Mouse (Mus musculus): Measurements from ENCODE around the gene Cct5. TPM values are rescaled to one million over a fixed set of nuclear protein-coding genes. Genes with fewer than 3 reads are reported as not detected.

Gene Cct5
- polyA plus RNA-seq, 1 experiment, result 619 TPM

DNA sequence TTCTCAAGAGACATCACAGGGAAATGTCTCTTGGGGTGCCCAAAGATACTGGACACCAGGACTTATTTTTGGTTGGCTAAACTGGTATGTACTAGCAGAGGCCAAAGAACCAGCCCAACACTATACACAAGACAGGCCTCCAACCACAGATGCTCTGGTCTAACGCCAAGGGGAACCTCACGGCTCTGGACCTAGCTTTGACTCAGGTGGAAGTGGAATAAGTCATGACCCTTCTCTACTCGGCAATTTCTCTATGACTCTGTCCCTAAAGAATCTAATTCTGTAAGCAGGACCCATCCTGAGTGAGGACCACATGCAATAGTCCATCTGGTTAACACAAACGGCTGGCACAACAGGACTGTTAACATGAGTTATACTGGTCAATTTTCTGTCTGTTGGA lies 1.8 kb downstream of the Cct5 start:
- TF ChIP-seq MYOD1 (IDR thresholded peaks at IDR 0.05; ENCODE audit: control insufficient read depth, insufficient read length, low read depth) (no peak), FOSL1 (IDR thresholded peaks at IDR 0.05; ENCODE audit: insufficient read depth, low read length, poor library complexity, severe bottlenecking) (no peak), MYOG (IDR thresholded peaks at IDR 0.05; ENCODE audit: control insufficient read depth, extremely low read depth, insufficient read length) (no peak), CEBPB (IDR thresholded peaks at IDR 0.05; ENCODE audit: low read depth) (no peak), CTCF (IDR thresholded peaks at IDR 0.05; ENCODE audit: control insufficient read depth, insufficient read depth, insufficient read length) (no peak), USF1 (IDR thresholded peaks at IDR 0.05; ENCODE audit: low read depth) (no peak), MAX (IDR thresholded peaks at IDR 0.05) (no peak)
- peaks cover 65% of the 10 kb centered on the region for H3K79me3 ChIP-seq (ENCODE audit: low read depth)
- H3K4me3 ChIP-seq (ENCODE audit: insufficient read depth, poor library complexity, severe bottlenecking), result peak overlapping the region; percentile 99
- H3K36me3 ChIP-seq (ENCODE audit: control insufficient read depth, insufficient read depth), result peaks cover 46% of the 10 kb centered on the region
- H3K27me3 ChIP-seq (ENCODE audit: control insufficient read depth, insufficient read depth, insufficient read length), result no peaks in the 10 kb centered on the region
- H3K79me2 ChIP-seq (ENCODE audit: control insufficient read depth, insufficient read depth), result peaks cover 92% of the 10 kb centered on the region
- no peak overlapping the region for H3ac ChIP-seq (ENCODE audit: control insufficient read depth, insufficient read length, low read depth)

DNA sequence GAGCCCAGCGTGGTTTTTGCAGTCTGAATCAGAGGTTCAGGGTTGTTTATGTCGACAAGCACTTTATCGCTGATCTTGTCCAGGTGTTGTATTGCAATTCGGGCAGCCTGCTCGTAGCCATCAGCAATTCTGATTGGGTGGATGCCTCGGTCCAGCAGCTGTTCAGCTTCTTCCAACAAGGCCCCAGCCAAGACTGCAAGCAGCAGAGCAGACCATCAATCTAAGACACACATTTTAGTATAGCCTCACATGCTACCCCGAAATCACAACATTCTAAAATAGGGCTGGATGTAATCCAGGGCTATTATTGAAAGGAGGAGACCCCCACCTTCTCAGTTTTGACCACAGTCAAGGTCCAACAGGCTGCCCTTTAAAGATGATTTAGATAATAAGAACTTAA lies 6.0 kb downstream of the Cct5 start:
- Histone ChIP-seq H3K36me3 (ENCODE audit: control insufficient read depth, insufficient read depth) (peaks cover 88% of the 10 kb centered on the region), H3ac (ENCODE audit: control insufficient read depth, insufficient read length, low read depth) (no peak overlapping the region), H3K4me3 (ENCODE audit: insufficient read depth, poor library complexity, severe bottlenecking) (no peak overlapping the region), H3K79me3 (ENCODE audit: low read depth) (peaks cover 53% of the 10 kb centered on the region), H3K79me2 (ENCODE audit: control insufficient read depth, insufficient read depth) (peaks cover 72% of the 10 kb centered on the region), H3K27me3 (ENCODE audit: control insufficient read depth, insufficient read depth, insufficient read length) (no peaks in the 10 kb centered on the region)
- no peak for TF ChIP-seq USF1 (IDR thresholded peaks at IDR 0.05; ENCODE audit: low read depth)
- no peak for TF ChIP-seq FOSL1 (IDR thresholded peaks at IDR 0.05; ENCODE audit: insufficient read depth, low read length, poor library complexity, severe bottlenecking)
- TF ChIP-seq CTCF (IDR thresholded peaks at IDR 0.05; ENCODE audit: control insufficient read depth, insufficient read depth, insufficient read length), result no peak
- no peak for TF ChIP-seq MYOG (IDR thresholded peaks at IDR 0.05; ENCODE audit: control insufficient read depth, extremely low read depth, insufficient read length)
- no peak for TF ChIP-seq CEBPB (IDR thresholded peaks at IDR 0.05; ENCODE audit: low read depth)
- no peak for TF ChIP-seq MAX (IDR thresholded peaks at IDR 0.05)
- no peak for TF ChIP-seq MYOD1 (IDR thresholded peaks at IDR 0.05; ENCODE audit: control insufficient read depth, insufficient read length, low read depth)

DNA sequence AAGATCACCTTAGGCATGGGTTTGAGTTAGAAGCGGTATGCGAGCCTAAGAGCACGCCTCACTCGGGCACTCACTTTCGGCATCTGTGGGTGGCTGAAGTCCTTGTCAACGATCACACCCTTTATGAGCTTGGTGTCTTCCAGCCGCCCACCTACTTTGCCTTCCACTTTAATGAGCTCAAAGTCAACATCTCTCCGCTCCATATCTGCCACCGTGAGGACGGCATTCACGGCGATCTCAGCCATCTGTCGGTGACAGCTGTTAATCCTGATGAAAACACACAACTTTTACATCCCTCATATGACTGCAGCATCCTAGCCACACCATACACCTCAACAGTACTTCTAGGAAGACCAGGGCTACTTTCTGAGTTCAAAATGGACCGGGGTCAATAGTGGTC lies 7.3 kb downstream of the Cct5 start:
- H3K27me3 ChIP-seq (ENCODE audit: control insufficient read depth, insufficient read depth, insufficient read length), result no peaks in the 10 kb centered on the region
- TF ChIP-seq CTCF (IDR thresholded peaks at IDR 0.05; ENCODE audit: control insufficient read depth, insufficient read depth, insufficient read length) (no peak), CEBPB (IDR thresholded peaks at IDR 0.05; ENCODE audit: low read depth) (no peak), MYOD1 (IDR thresholded peaks at IDR 0.05; ENCODE audit: control insufficient read depth, insufficient read length, low read depth) (no peak), USF1 (IDR thresholded peaks at IDR 0.05; ENCODE audit: low read depth) (no peak), FOSL1 (IDR thresholded peaks at IDR 0.05; ENCODE audit: insufficient read depth, low read length, poor library complexity, severe bottlenecking) (no peak), MAX (IDR thresholded peaks at IDR 0.05) (no peak), MYOG (IDR thresholded peaks at IDR 0.05; ENCODE audit: control insufficient read depth, extremely low read depth, insufficient read length) (no peak)
- no peak overlapping the region for H3ac ChIP-seq (ENCODE audit: control insufficient read depth, insufficient read length, low read depth)
- H3K4me3 ChIP-seq (ENCODE audit: insufficient read depth, poor library complexity, severe bottlenecking), result no peak overlapping the region
- peaks cover 40% of the 10 kb centered on the region for H3K79me3 ChIP-seq (ENCODE audit: low read depth)
- peaks cover 58% of the 10 kb centered on the region for H3K79me2 ChIP-seq (ENCODE audit: control insufficient read depth, insufficient read depth)
- peaks cover 96% of the 10 kb centered on the region for H3K36me3 ChIP-seq (ENCODE audit: control insufficient read depth, insufficient read depth)

DNA sequence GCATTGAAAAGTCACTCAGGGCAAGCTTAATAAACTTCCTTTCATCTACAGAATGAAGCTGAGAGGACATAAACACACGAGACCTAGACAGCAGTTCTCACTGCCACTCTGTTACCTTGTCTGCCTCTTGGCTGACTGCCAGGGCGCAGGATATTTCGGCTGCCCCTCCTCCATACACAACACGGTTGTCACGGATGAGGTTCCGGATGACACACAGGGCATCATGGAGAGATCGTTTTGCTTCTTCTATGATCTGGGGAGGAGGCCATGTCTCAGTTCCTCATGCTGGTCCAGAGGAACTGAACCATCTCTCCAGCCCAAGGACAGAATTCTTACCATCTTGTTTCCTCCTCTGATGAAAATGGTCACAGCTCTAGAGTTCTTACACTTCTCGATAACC lies 9.1 kb downstream of the Cct5 start:
- Histone ChIP-seq H3K79me2 (ENCODE audit: control insufficient read depth, insufficient read depth) (peaks cover 41% of the 10 kb centered on the region), H3ac (ENCODE audit: control insufficient read depth, insufficient read length, low read depth) (no peak overlapping the region), H3K27me3 (ENCODE audit: control insufficient read depth, insufficient read depth, insufficient read length) (no peaks in the 10 kb centered on the region), H3K36me3 (ENCODE audit: control insufficient read depth, insufficient read depth) (peaks cover 91% of the 10 kb centered on the region), H3K79me3 (ENCODE audit: low read depth) (peaks cover 22% of the 10 kb centered on the region), H3K4me3 (ENCODE audit: insufficient read depth, poor library complexity, severe bottlenecking) (no peak overlapping the region)
- TF ChIP-seq CTCF (IDR thresholded peaks at IDR 0.05; ENCODE audit: control insufficient read depth, insufficient read depth, insufficient read length) (no peak), CEBPB (IDR thresholded peaks at IDR 0.05; ENCODE audit: low read depth) (no peak), MYOD1 (IDR thresholded peaks at IDR 0.05; ENCODE audit: control insufficient read depth, insufficient read length, low read depth) (no peak), MYOG (IDR thresholded peaks at IDR 0.05; ENCODE audit: control insufficient read depth, extremely low read depth, insufficient read length) (no peak), MAX (IDR thresholded peaks at IDR 0.05) (no peak), USF1 (IDR thresholded peaks at IDR 0.05; ENCODE audit: low read depth) (no peak), FOSL1 (IDR thresholded peaks at IDR 0.05; ENCODE audit: insufficient read depth, low read length, poor library complexity, severe bottlenecking) (no peak)

DNA sequence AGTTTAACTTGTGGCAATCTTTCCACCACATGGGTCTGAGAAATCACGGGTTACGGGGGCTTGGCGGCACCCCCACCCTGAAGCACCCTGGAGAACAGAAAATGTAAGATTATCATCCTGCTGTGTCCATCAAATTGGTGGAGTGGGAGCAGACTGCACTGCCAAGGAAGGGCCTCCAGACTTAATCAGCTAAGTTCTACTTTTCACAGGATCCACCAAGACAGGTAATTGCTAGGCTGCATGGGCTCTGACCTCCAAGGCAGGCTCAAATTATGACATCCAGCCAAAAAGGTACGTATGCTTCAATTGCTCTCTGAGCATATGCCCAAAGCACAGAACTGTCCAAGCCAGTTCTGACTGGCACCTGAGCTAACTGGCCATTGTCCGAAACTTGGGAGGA lies 11.4 kb downstream of the Cct5 start:
- no peak overlapping the region for H3K4me3 ChIP-seq (ENCODE audit: insufficient read depth, poor library complexity, severe bottlenecking)
- no peak overlapping the region for H3ac ChIP-seq (ENCODE audit: control insufficient read depth, insufficient read length, low read depth)
- H3K79me3 ChIP-seq (ENCODE audit: low read depth), result peaks cover 2% of the 10 kb centered on the region
- TF ChIP-seq MAX (IDR thresholded peaks at IDR 0.05) (no peak), CEBPB (IDR thresholded peaks at IDR 0.05; ENCODE audit: low read depth) (no peak), USF1 (IDR thresholded peaks at IDR 0.05; ENCODE audit: low read depth) (no peak), FOSL1 (IDR thresholded peaks at IDR 0.05; ENCODE audit: insufficient read depth, low read length, poor library complexity, severe bottlenecking) (no peak), CTCF (IDR thresholded peaks at IDR 0.05; ENCODE audit: control insufficient read depth, insufficient read depth, insufficient read length) (no peak), MYOG (IDR thresholded peaks at IDR 0.05; ENCODE audit: control insufficient read depth, extremely low read depth, insufficient read length) (no peak), MYOD1 (IDR thresholded peaks at IDR 0.05; ENCODE audit: control insufficient read depth, insufficient read length, low read depth) (no peak)
- no peaks in the 10 kb centered on the region for H3K27me3 ChIP-seq (ENCODE audit: control insufficient read depth, insufficient read depth, insufficient read length)
- peaks cover 17% of the 10 kb centered on the region for H3K79me2 ChIP-seq (ENCODE audit: control insufficient read depth, insufficient read depth)
- peaks cover 67% of the 10 kb centered on the region for H3K36me3 ChIP-seq (ENCODE audit: control insufficient read depth, insufficient read depth)
